Mouse (Mus musculus) thymus, postnatal 25 days (tissue): ENCODE results near the gene Dip2c.
A peak's percentile ranks its signal among the peaks of the same experiment; 100 is the strongest.

Source experiments
- DNase-seq: peaks from one replicate; pipeline ENCODE4 v3.0.0; 2022

Gene Dip2c

DNA sequence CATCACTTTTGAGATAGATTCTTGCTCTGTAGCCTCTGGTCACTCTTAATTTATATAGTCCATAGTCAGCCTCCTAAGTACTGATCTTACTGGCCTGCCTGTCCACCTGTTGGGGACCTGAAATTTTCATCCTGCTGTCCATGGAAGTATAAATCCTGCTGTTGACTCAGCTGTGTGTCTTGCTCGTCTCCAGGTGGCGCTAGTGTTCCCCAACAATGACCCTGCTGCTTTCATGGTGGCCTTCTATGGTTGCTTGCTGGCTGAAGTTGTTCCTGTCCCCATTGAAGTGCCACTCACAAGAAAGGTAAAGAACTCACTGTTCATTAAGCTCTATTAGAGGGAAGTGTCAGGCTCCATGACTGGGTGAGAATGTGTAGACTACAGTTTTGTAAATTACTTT lies 286.6 kb downstream of the Dip2c start:
- DNase-seq: peak; percentile 57

GRCm38 (mm10) chr13:9568852-9569251 lies 292.5 kb downstream of the Dip2c start:
- no peak for DNase-seq

DNA sequence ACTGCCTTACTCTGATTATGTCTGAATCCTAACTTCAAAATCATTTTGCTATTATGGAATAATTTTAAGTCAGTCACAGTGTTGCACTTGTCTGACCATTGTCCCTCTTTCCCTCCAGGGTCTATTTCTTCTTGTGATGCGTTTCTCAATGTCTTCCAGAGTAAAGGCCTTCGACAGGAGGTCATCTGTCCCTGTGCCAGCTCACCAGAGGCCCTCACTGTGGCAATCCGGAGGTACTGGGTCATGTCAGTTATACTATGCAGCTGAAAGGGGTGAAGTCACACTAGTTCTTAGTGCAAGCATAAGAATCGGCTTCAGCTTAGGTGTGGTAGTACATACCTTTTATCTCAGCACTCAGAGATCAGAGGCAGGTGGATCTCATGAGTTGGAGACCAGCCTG lies 300.4 kb downstream of the Dip2c start:
- no peak for DNase-seq

DNA sequence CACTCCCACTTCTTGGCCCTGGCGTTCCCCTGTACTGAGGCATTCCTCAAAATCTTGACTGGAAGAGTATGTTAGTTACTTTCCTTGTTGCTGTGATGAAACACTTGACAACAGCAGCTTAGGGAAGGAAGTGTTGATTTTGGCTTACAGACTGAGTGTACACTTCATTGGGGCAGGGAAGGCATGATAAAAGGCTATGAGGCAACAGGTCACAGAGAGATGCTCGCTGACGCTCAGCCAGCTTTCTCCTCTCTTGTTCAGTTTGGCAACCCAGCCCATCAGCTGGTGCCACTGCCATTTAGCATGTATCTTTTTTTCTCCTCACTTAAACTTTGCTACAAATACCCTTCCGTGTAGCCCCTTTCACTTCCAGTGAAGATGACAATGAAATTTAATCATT lies 302.1 kb downstream of the Dip2c start:
- DNase-seq: no peak

- DNase-seq: no peak
Observed at GRCm38 (mm10) chr13:9581821-9582220, 305.5 kb downstream of the Dip2c start.

GRCm38 (mm10) chr13:9583579-9583978 lies 307.3 kb downstream of the Dip2c start:
- no peak for DNase-seq

DNA sequence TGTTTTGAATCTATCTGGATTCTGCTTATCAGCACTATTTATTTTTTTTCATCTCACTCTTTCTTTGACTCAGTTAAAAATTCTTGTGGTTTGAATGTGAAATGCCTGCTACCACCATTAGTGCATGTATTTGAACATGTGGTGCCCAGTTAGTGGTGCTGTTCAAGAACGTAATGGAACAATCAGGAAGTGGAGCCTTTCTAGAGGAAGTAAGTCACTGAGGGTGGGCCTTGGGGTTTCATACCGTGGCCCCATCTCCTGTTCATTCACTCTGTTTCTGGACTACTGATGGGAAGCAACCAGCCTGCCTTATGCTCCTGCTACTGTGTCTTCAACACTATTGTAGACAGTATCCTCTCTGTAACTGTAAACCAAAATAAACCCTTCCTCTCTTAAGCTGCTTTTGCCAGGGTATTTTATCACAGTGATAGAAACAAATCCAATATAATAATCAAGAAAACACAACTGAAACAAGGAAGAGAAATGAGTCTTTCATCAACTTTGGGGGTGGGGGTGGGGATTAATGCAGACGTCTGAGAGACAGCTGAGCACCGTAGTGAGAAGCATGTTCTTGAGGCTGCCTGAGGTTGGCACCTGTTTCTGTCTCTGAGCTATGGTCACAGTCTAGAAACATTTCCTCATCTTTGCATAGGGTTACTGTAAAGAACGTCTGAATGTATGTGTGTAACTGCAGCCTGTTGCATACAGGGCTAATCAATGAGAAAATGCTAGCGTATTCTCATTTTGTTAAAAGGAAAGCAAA lies 323.2 kb downstream of the Dip2c start:
- DNase-seq: no peak

- DNase-seq: no peak
Observed at GRCm38 (mm10) chr13:9601350-9601749, 325.0 kb downstream of the Dip2c start.

DNA sequence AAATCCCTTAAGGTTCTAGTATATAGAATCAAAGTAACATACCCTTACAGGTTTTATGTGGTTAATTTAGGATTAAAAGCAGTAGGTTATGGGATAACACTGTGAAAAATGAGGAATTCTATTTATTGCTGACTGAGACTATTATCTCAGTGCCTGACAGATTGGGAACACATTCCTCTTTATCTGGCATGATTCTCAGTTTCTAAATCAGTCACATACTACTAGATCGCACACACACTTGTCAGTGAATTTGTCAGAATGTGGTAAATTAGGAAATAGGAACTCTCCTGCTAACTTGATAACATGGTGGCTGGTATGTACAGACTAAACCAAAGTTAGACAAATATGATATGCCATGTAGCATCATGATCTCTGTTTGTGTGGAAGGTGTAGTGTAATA lies 334.9 kb downstream of the Dip2c start:
- no peak for DNase-seq

- no peak for DNase-seq
Observed at GRCm38 (mm10) chr13:9632684-9633083, 356.4 kb downstream of the Dip2c start.

GRCm38 (mm10) chr13:9635951-9636350 lies 359.6 kb downstream of the Dip2c start:
- DNase-seq: no peak

GRCm38 (mm10) chr13:9636505-9636904 lies 360.2 kb downstream of the Dip2c start:
- DNase-seq: peak; percentile 16

DNA sequence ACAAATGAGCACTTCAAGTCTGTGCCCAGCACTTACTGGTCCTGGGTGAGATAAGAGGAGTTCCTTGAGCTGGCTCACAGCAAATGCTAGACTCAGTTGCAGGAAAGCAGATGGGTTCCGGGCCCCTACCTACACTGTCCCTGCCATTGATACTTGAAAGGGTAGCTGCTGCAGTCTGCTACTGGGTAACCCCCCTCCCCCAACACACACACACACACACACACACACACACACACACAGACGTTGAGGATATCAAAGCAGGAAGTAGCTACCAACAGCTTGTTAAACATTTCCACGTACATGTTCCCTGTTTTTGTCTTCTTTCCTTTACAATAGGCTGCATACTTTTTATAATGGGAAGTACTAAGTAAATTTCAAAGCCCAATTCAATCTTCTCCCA lies 361.6 kb downstream of the Dip2c start:
- DNase-seq: peak; percentile 5

GRCm38 (mm10) chr13:9648716-9649115 lies 372.4 kb downstream of the Dip2c start:
- no peak for DNase-seq

- no peak for DNase-seq
Observed at GRCm38 (mm10) chr13:9649894-9650293, 373.6 kb downstream of the Dip2c start.

DNA sequence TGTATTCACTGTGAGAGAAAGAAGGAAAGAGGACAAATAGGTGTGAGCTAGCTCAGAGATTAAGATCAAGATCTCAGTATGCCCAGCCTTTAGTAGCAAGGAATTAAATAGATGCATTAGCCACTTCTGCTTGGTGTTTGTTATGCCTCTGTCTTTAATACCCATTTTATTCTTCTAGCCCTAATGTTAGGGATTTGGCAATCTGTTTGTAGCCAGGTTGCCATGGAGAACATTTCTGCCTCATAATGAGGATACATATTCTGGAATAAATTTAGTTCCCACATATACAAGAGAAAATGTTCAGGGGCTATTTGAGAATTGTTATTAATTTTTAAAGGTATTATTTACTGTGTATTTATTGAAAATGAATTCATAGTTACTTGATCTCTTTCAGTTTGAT lies 374.3 kb downstream of the Dip2c start:
- DNase-seq: no peak

- no peak for DNase-seq
Observed at GRCm38 (mm10) chr13:9653018-9653417, 376.7 kb downstream of the Dip2c start.

- no peak for DNase-seq
Observed at GRCm38 (mm10) chr13:9656613-9657012, 380.3 kb downstream of the Dip2c start.

DNA sequence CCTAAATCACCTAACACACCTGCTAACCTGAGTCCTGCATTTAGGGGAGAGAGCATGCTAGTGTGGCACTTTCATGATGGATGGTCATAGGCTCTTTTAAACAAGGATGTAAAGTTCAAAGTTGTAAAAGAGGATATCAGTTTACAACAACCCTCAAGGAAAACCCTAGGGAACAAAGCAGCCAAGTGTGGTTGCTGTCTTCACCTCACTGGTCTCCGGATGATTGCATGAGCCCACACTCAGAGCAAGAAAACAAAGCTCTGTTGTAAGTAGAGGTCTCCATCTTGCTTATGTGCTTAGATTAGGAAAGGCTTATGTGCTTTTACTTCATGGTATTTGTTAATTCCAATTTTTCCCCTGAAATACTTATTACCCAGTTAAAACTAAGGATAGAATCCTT lies 384.4 kb downstream of the Dip2c start:
- DNase-seq: no peak

DNA sequence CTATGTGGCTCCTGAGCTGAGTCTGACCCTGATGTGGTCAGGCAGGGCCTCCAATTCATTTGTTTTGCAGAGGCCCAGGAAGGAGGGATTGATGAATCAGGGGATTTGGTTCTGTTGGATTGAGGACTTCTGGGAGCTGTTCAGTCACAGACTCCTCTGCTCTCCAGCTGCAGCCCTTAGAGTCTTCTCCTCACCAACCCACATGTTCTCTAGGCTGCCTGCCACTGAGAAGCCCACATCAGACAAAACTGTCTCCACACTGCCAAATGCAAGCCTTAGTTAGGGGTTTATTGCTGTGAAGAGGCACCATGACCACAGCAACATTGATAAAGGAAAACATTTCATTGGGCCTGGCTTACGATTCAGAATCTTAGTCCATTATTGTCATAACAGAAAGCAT lies 387.3 kb downstream of the Dip2c start:
- DNase-seq: no peak

GRCm38 (mm10) chr13:9667954-9668496 lies 391.7 kb downstream of the Dip2c start:
- DNase-seq: no peak

- DNase-seq: no peak
Observed at GRCm38 (mm10) chr13:9669246-9669645, 392.9 kb downstream of the Dip2c start.

- no peak for DNase-seq
Observed at GRCm38 (mm10) chr13:9674126-9674525, 397.8 kb downstream of the Dip2c start.

DNA sequence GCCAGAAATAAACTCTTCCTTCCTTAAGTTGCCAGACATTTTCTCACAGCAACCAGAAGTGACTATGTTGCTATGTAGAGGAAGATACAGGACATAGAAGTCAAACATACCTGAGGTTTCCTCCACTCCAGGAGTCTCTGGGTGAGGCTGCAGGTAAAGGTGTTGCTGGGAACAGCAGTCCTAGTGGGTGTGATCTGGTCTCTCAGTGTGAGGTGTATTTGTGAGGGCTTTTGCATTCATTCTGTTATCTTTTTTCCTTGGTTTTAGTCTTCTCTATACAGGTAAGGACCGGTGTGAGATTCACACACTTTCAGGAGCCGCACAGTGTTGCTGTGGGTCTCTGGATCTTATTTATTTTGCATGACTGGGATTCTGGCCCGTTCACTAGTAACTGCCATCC lies 405.2 kb downstream of the Dip2c start:
- DNase-seq: no peak

DNA sequence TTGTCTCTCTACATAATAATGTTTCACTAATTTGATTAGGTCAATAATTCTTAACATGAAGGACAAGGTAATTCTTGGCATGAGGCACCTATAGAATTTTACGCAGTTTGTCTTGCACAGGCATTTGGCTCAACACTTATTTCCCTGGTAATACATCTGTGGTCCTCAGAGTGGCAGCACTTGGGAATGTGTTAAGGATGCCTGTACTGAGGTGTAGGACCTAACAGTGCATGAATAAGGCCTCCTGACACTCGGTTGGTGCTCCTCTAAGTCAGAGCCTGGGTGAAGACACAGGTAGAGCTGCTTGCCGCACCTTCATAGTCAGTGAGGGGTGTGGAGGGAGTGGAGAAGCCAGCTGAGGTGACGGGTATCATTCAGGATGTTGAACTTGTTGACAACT lies 407.0 kb downstream of the Dip2c start:
- DNase-seq: no peak
